Mouse (Mus musculus) spleen, adult 2 months (tissue): ENCODE data around the gene Tia1.

Experiments used
- CTCF ChIP-seq: fragments of 200-500 bp; IDR thresholded peaks from 2 replicates; pipeline ENCODE4 v1.5.1; 2011; ENCODE audit warnings: mild to moderate bottlenecking, inconsistent platforms; ENCODE audit not compliant: insufficient read depth, insufficient read length, insufficient replicate concordance; ENCODE audit errors: extremely low read depth
- POLR2A ChIP-seq: fragments of 200-500 bp; IDR thresholded peaks from 2 replicates; pipeline ENCODE4 v1.6.1; 2011; ENCODE audit warnings: low read depth, low read length, inconsistent platforms

DNA sequence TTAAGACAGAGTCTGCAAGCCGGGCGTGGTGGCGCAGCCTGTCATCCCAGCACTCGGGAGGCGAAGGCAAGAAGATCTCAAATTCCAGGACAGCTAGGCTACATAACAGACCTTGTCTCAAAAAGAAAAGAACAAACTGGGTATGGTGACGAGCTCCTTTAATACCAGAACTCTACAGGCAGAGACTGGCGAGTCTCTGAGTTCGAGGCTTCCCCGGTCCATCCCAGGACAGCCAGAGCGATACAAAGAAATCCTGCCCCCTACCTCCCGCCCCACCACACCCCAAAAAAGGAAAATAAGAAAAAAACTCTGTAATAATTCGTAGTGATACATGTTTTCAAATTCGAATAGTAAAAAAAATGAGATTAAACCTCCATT is 35.1 kb downstream of the Tia1 start:
- TF ChIP-seq POLR2A (no peak), CTCF (no peak)
